Mouse (Mus musculus) kidney, adult 2 months (tissue): ENCODE measurements around the gene Ghsr.

Experiments used
- CTCF ChIP-seq: fragments of 200-500 bp; conservative IDR thresholded peaks from 2 replicates; pipeline ENCODE4 v1.5.1; 2011; ENCODE audit warnings: low read depth, mild to moderate bottlenecking, control low read depth, low read length, moderate library complexity, mixed read lengths; ENCODE audit not compliant: insufficient read depth, insufficient read length
- POLR2A ChIP-seq: fragments of 200-500 bp; IDR thresholded peaks from one replicate; pipeline ENCODE4 v1.6.1; 2011; ENCODE audit warnings: low read depth, low read length, control low read depth

- TF ChIP-seq POLR2A (no peak), CTCF (no peak)
Measured at GRCm38 (mm10) chr3:27418602-27419001, 47.5 kb downstream of the Ghsr start.
